Mouse (Mus musculus) stomach, postnatal 0 days (tissue): ENCODE results near the gene Car2. TPM values are rescaled to one million over a fixed set of nuclear protein-coding genes. Genes with fewer than 3 reads are reported as not detected.
A peak's percentile ranks its signal among the peaks of the same experiment; 100 is the strongest.

Source experiments
- ATAC-seq: fragments of 200-750 bp; cut with Nextera tagmentation; 2 replicates; pipeline ENCODE4 v1.8.0; 2017; ENCODE audit not compliant: low FRiP score, low TSS enrichment
- DNase-seq: peaks from one replicate; pipeline ENCODE4 v3.0.0-alpha.2; 2016; ENCODE audit warnings: low spot score
- H3K27ac ChIP-seq: fragments of 300-500 bp; sonication (generic); replicated peaks from 2 replicates; pipeline ENCODE4 v1.5.1; 2014; ENCODE audit warnings: mild to moderate bottlenecking, control low read depth
- H3K27me3 ChIP-seq: fragments of 300-500 bp; sonication (generic); 2 replicates; pipeline ENCODE4 v1.6.1; 2014; ENCODE audit warnings: low read length; ENCODE audit not compliant: control insufficient read depth, insufficient read depth
- H3K36me3 ChIP-seq: fragments of 300-500 bp; sonication (generic); 2 replicates; pipeline ENCODE4 v1.6.1; 2014; ENCODE audit warnings: low read length, mixed read lengths; ENCODE audit not compliant: control insufficient read depth, insufficient read depth
- H3K4me1 ChIP-seq: fragments of 300-500 bp; sonication (generic); replicated peaks from 2 replicates; pipeline ENCODE4 v1.6.1; 2014; ENCODE audit warnings: antibody characterized with exemption; ENCODE audit not compliant: control insufficient read depth, insufficient read depth
- H3K4me2 ChIP-seq: fragments of 300-500 bp; sonication (generic); replicated peaks from 2 replicates; pipeline ENCODE4 v1.6.1; 2014; ENCODE audit warnings: low read depth, mild to moderate bottlenecking, control low read depth, moderate library complexity
- H3K4me3 ChIP-seq: fragments of 300-500 bp; sonication (generic); 2 replicates; pipeline ENCODE4 v1.5.1; 2014; ENCODE audit warnings: low read depth, low read length, control low read depth
- H3K9ac ChIP-seq: fragments of 300-500 bp; sonication (generic); 2 replicates; pipeline ENCODE4 v1.6.1; 2014; ENCODE audit warnings: mild to moderate bottlenecking, low read length, control low read depth, mixed read lengths
- H3K9me3 ChIP-seq: fragments of 300-500 bp; sonication (generic); 2 replicates; pipeline ENCODE4 v1.6.1; 2016; ENCODE audit warnings: low read length; ENCODE audit not compliant: control insufficient read depth
- CTCF ChIP-seq: IDR thresholded peaks from 2 replicates; pipeline ENCODE4 v1.5.1; 2016; ENCODE audit warnings: antibody characterized with exemption, low read depth, mild to moderate bottlenecking, moderate library complexity
- EP300 ChIP-seq: optimal IDR thresholded peaks from 2 replicates; pipeline ENCODE3; 2016; ENCODE audit warnings: antibody characterized with exemption
- WGBS: fragments of 180-500 bp; shearing (Covaris S2); extraction: QIAGEN DNeasy Blood & Tissue Kit; methylation state at CpG from one replicate; pipeline ENCODE4 v1.1.7; 2014; 5-methylcytosine and 5-hydroxymethylcytosine counted together
- polyA plus RNA-seq: library from polyadenylated mRNA; unstranded; fragments of >200 nt; fragmentation: Nextera tagmentation; extraction: Ambion mirVana; gene quantifications from 2 replicates; pipeline ENCODE4 v1.2.1, GENCODE M21; 2015

The Car2 gene
- polyA plus RNA-seq, 1 experiment from 2014 or later, result 937 TPM

GRCm38 (mm10) chr3:14917261-14917660 lies 31.2 kb downstream of the Car2 start:
- no peaks in the 10 kb centered on the region for H3K9me3 ChIP-seq
- no peak for ATAC-seq
- no peaks in the 10 kb centered on the region for H3K27me3 ChIP-seq
- H3K9ac ChIP-seq, result no peak overlapping the region
- H3K27ac ChIP-seq, result no peak overlapping the region
- no peak for DNase-seq
- no peak overlapping the region for H3K4me2 ChIP-seq
- H3K4me1 ChIP-seq, result no peaks in the 10 kb centered on the region
- TF ChIP-seq EP300, result no peak
- TF ChIP-seq CTCF, result no peak
- H3K36me3 ChIP-seq, result no peaks in the 10 kb centered on the region
- no peak overlapping the region for H3K4me3 ChIP-seq
- WGBS, result 59% methylated on average over 2 of the region's 2 CpGs

- Histone ChIP-seq H3K4me1 (no peaks in the 10 kb centered on the region), H3K9ac (no peak overlapping the region), H3K27me3 (no peaks in the 10 kb centered on the region), H3K4me3 (no peak overlapping the region), H3K27ac (no peak overlapping the region), H3K36me3 (no peaks in the 10 kb centered on the region), H3K9me3 (no peaks in the 10 kb centered on the region), H3K4me2 (no peak overlapping the region)
- TF ChIP-seq EP300 (no peak), CTCF (no peak)
- ATAC-seq (no peak), DNase-seq (no peak)
- WGBS, result 75% methylated on average over 3 of the region's 3 CpGs
Observed at GRCm38 (mm10) chr3:14944706-14945105, 58.6 kb downstream of the Car2 start.

DNA sequence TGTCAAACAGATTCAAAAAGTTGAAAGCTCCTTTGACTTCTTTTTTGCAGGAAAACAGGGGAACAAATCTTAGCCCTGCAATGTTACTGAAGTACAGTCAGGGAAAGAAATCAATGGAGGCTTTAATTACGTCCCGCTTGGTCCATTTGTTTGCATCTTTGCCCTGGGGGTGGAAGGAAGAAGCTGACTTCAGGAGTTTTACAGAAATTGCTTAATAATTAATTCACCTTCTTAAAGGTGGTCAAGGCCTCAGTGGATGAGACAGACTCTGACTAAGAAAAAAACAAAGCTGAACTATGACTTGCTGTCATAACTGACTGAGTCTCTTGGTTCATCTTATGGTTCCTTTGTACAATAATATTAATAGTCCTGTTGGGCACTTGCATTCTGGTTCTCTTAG lies 59.6 kb downstream of the Car2 start:
- no peaks in the 10 kb centered on the region for H3K36me3 ChIP-seq

GRCm38 (mm10) chr3:14948067-14948800 lies 62.2 kb downstream of the Car2 start:
- no peak for TF ChIP-seq EP300
- TF ChIP-seq CTCF, result no peak
- H3K4me2 ChIP-seq, result no peak overlapping the region
- H3K9me3 ChIP-seq, result no peaks in the 10 kb centered on the region
- H3K36me3 ChIP-seq, result no peaks in the 10 kb centered on the region
- H3K4me1 ChIP-seq, result no peaks in the 10 kb centered on the region
- no peak overlapping the region for H3K4me3 ChIP-seq
- peak; percentile 83 for ATAC-seq
- no peak overlapping the region for H3K9ac ChIP-seq
- 65% methylated on average over 6 of the region's 6 CpGs for WGBS
- H3K27me3 ChIP-seq, result no peaks in the 10 kb centered on the region
- H3K27ac ChIP-seq, result no peak overlapping the region
- no peak for DNase-seq

More for the DNA sequence above, 59.6 kb downstream of the Car2 start:
- Histone ChIP-seq H3K4me3 (no peak overlapping the region), H3K27me3 (no peaks in the 10 kb centered on the region), H3K4me2 (no peak overlapping the region), H3K4me1 (no peaks in the 10 kb centered on the region), H3K27ac (no peak overlapping the region), H3K9me3 (no peaks in the 10 kb centered on the region), H3K9ac (no peak overlapping the region)
- WGBS, result 70% methylated on average over 2 of the region's 2 CpGs
- no peak for ATAC-seq
- TF ChIP-seq CTCF, result no peak
- no peak for TF ChIP-seq EP300
- no peak for DNase-seq

DNA sequence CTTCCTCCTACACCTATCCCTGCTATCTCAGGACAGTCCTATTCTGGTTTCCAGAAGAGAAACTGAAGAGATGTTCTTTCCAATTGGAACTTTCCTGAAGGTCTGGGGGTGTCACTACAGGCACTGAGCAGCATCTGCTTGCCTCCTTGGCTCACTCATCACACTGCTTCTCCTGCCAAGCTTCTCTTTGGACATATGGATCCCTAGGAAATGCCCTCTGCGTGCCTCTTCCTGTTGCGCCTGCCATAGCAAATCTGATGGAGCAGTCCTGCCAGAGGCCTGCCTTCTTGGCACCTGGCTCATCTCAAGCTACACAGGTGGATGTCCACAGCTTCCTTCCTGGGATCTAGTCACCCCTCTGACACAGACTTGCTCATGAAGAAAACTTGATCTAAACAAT lies 64.0 kb downstream of the Car2 start:
- DNase-seq (no peak), ATAC-seq (no peak)
- H3K9me3 ChIP-seq, result no peaks in the 10 kb centered on the region
- H3K27me3 ChIP-seq, result no peaks in the 10 kb centered on the region
- whole genome bisulfite sequencing, result 81% methylated on average over 2 of the region's 2 CpGs
- H3K4me3 ChIP-seq, result no peak overlapping the region
- H3K4me1 ChIP-seq, result no peaks in the 10 kb centered on the region
- no peak overlapping the region for H3K4me2 ChIP-seq
- H3K36me3 ChIP-seq, result no peaks in the 10 kb centered on the region
- H3K27ac ChIP-seq, result no peak overlapping the region
- TF ChIP-seq CTCF (no peak), EP300 (no peak)
- H3K9ac ChIP-seq, result no peak overlapping the region

Other genes starting within 250 kb of the Car2 start
- 15.2 and 16.8 TPM in 2 replicates for gene Car13, start 244.5 kb upstream of the Car2 start, polyA plus RNA-seq
- 0.10 and 0.11 TPM in 2 replicates for gene Car1, start 77.9 kb upstream of the Car2 start, polyA plus RNA-seq
- gene Car3, start 22.8 kb upstream of the Car2 start, polyA plus RNA-seq, result 1.3 and 2.2 TPM in 2 replicates